Mouse (Mus musculus) layer of hippocampus, adult 2 months (tissue): ENCODE data around the gene Atp5g2. TPM values are rescaled to one million over a fixed set of nuclear protein-coding genes. Genes with fewer than 3 reads are reported as not detected.
A peak's percentile ranks its signal among the peaks of the same experiment; 100 is the strongest.
"Not testable (repeated sequence)": the region's sequence is repeated elsewhere in the genome, so short reads cannot be mapped to it uniquely, and the experiment has no call there.

Experiments used
- DNase-seq, 2 experiments: peaks; one replicate each; pipeline ENCODE4 v3.0.0; 2022; ENCODE audit warnings: low spot score in 2 of 2
- H3K27ac ChIP-seq: fragments of 200-600 bp; 2 replicates; pipeline ENCODE4 v1.8.1; 2022
- H3K4me3 ChIP-seq: fragments of 200-600 bp; 2 replicates; pipeline ENCODE4 v1.8.1; 2022; ENCODE audit warnings: mild to moderate bottlenecking
- CTCF ChIP-seq: fragments of 200-600 bp; conservative IDR thresholded peaks from 2 replicates; pipeline ENCODE4 v1.8.1; 2022; ENCODE audit warnings: antibody characterized with exemption, mild to moderate bottlenecking, moderate library complexity
- total RNA-seq, 2 experiments: library from RNA; stranded (reverse); gene quantifications; 2 replicates each; pipeline ENCODE4 v1.2.3; 2021

Atp5g2 gene
- total RNA-seq, 2 experiments from 2014 or later: 11.0 to 11.5 TPM

DNA sequence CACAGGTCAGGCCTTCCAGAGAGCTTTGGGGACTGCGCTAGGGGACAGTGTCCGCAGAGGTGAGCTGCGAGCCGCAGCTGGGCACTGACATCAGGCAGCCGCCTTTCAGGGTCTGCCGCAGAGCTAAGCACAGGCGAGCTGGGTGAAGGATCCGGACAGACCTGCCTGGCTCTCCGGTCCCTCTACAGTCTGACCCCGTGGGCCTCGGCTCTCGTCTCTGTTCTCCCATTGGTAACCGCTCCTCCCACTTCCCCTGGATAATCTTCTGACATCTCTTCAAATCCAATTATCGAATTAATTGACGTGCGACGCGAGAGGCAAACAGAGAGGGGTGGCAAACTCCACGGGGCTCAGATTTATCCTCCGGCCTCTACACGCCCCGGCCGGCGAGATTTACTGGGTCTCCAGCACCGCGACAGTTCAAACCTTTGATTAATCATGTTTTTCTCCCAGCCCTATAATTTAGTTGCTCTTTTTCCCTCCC is 20.2 kb upstream of the Atp5g2 start:
- TF ChIP-seq CTCF: no peak
- no peak for DNase-seq

DNA sequence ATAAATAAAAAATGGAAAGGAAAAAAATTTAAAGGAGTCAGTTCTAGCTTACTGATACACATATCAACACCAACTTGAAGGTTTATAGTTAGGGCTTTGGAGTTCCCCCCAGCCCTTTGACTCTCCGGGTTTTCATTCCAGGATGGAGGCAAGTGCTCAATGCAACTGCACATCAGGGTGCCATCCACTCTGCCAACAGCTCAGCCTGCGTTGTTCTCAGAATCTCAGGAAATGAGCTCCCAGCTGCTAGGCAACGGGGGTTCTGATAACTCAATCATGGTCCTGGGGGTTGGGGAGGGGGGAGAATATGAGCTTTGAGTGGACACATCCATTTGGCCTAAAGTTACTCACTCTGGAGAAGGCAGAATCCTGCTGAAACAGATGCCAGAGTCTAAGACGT is 13.6 kb upstream of the Atp5g2 start:
- no peak overlapping the region for H3K27ac ChIP-seq
- TF ChIP-seq CTCF: no peak
- no peak for DNase-seq
- H3K4me3 ChIP-seq: no peak overlapping the region

More for the DNA sequence above, 20.2 kb upstream of the Atp5g2 start:
- Histone ChIP-seq H3K27ac (peak overlapping the region; percentile 88), H3K4me3 (peak overlapping the region; percentile 62)

DNA sequence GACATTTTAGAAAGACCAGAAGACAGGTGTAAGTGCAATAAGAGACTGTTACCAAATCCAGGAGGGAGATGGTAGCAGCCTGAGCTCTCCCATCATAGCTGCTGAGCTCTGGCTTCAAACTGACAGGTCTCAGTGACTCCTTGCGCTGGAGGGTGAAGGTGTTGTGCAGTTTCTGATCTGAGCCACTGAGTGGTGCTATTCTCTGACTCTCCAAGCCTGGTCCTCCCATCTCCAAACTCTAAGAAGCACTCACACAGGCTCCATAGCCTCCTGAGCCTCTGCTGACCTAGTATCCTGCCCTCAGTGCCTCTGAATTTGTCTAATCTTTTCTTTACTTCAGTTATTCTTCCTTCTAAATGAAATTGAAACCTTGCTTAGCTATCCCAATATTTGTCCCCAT is 11.5 kb upstream of the Atp5g2 start:
- Histone ChIP-seq H3K27ac (no peak overlapping the region), H3K4me3 (no peak overlapping the region)
- TF ChIP-seq CTCF: peak; percentile 73
- DNase-seq: no peak

DNA sequence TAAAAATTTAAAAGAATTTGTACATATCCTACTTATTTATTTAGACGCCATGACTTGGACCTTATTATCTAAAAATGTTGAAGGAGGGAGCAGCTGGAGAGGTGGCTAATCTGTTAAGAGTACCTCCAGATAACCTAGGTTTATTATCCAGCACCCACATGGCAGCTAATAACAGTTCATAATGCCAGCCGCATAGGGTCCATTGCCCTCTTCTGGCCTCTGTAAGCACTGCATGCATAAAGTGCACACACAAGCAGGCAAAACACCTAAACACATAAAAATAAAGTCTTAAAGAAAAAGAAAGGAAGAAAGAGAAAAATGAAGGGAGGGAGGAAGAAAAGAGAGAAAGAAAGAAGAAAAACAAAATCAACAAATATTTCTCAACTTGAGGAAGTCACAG is 4.2 kb upstream of the Atp5g2 start:
- no peak overlapping the region for H3K4me3 ChIP-seq
- H3K27ac ChIP-seq: no peak overlapping the region
- DNase-seq: no peak
- peak; percentile 52 for TF ChIP-seq CTCF

DNA sequence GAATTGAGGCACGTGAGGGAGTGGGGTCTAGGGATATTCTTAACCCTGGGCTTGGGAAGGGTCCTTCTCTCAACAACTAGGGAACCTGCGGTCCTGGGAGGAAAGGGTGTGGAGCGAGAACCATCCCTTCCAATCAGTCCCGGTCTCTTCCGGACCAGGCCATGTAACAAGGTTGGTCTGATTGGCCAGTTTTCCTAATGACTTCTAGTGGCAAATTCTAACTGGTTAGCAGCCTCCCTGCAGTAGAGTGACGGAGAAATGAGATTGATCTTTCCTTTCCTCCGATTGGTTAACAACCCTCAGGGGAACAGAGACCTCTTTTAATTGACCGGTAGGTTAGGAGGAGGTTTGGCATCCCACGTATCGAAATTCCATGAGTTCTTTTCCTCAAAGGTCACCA is 1.4 kb upstream of the Atp5g2 start:
- H3K4me3 ChIP-seq: peak overlapping the region; percentile 66

DNA sequence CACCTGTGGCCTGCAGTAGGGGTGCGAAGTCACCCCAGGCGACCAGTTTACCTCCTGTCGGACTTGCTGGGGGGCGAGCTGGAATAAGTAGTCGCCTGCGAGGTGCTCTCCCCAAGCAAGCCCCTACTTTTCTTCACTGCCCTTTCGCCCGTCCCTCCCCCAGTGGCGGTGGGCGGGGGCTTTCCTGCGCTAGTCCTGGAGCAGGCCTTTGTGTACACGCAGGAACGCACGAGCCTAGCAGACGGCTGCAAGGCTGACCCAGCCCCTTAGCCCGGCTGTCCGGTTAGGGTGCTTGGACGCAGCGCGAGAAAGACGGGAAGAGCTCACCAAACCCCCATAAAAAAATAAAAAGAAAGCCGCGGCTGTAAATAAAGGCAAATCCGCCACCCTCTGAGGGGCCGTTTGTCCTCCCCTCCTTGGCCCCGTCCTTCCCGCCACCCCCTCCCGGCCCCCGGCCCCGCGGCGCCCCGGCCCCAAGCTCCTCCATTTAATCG is 384 bp downstream of the Atp5g2 start:
- peak; percentile 70 for DNase-seq
- TF ChIP-seq CTCF: no peak
- Histone ChIP-seq H3K27ac (peak overlapping the region; percentile 100), H3K4me3 (peak overlapping the region; percentile 66)

More for the DNA sequence above, 1.4 kb upstream of the Atp5g2 start:
- peak overlapping the region; percentile 100 for H3K27ac ChIP-seq
- DNase-seq: peak; percentile 44 to 81
- TF ChIP-seq CTCF: no peak; the same call in 1 of the 2 replicates

DNA sequence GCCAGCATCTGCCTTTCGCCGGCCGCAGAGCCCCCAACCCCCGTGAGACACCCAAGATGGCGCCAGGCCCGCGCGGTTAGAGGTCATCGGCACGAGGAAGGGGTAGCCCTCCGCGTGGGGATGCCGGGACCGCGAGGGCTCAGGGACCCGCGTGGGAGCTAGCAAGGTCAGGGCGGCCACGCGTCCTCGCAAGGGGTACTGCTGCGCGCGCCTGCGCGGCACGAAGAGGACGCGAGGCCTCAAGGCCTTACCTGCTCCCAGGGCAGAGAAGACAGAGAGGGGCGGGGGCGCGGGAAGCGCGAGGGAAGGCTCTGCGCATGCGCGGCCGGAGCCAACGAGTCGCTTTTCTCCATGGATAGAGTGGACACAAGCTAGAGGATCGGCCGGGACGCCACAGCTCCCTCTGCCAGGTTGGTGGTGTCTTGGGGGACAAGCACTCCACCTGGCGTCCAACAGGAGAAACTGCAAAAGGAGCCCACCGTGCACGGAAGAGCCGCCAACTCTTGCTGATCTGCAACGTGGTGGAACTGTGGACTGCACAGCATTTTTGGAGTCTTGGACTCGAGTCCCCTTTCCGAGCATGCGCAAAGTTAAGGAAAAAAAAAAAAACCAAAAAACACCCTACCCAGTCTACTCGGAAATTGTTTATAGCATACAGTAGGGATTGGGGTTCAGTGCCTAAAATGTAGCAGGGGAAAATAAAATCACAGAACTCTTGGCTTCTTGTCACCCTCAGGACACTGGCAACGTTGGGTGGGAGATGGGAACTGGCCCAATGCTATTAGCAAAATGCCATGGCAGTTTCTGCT is 1.2 kb downstream of the Atp5g2 start:
- DNase-seq: peak; percentile 97 to 98
- peak; percentile 97 for TF ChIP-seq CTCF
- peak overlapping the region; percentile 100 for H3K27ac ChIP-seq

DNA sequence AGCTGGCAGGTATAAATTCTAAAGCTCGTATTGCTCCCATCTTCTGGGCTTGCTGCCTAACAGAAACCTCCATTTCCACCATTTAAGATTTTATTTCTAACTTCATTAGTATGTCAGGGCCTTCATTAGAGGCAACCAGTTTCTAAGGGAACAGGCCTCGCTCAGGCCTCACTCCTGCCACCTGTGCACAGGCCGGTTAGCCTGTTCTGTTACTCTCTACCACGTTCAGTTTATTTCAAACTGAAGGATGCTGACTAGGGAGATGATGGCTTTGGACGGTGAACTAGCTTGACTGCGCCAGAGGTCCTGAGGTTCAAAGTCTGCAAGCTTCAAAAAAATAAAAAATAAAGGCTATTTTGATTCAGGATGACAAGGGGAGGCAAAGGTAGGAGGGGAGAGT is 1.9 kb downstream of the Atp5g2 start:
- peak overlapping the region; percentile 100 for H3K27ac ChIP-seq
- TF ChIP-seq CTCF: no peak
- H3K4me3 ChIP-seq: peak overlapping the region; percentile 94
- no peak for DNase-seq

More for the DNA sequence above, 1.2 kb downstream of the Atp5g2 start:
- peak overlapping the region; percentile 94 for H3K4me3 ChIP-seq

GRCm38 (mm10) chr15:102669571-102669970 is 2.6 kb downstream of the Atp5g2 start:
- Histone ChIP-seq H3K4me3 (peak overlapping the region; percentile 94), H3K27ac (peak overlapping the region; percentile 100; the same call in 1 of the 2 replicates)
- no peak for DNase-seq
- no peak for TF ChIP-seq CTCF

GRCm38 (mm10) chr15:102665494-102665893 is 6.7 kb downstream of the Atp5g2 start:
- Histone ChIP-seq H3K4me3 (no peak overlapping the region), H3K27ac (peak overlapping the region; percentile 54; the same call in 1 of the 2 replicates)
- peak; percentile 81 for TF ChIP-seq CTCF
- peak; percentile 46 to 64 for DNase-seq

DNA sequence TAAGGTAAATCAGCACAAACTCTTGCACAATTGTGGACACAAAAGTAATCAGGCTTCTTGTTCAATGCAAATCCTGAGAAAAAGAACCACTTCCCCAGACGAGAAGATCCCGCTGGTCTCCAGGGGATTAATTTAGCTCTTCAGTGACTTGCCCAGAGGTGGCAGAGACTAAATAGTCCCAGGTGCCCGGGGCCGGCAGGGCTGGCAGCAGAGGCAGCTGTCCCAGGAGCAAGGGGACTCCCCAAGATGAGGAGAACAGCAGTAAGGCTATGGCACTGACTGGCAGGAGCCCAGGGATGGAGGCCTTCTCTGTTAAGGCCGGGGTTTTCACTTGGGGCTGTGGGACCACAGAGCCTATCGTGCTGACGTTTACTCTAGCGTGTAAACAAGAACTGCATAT is 8.3 kb downstream of the Atp5g2 start:
- no peak for TF ChIP-seq CTCF
- Histone ChIP-seq H3K4me3 (no peak overlapping the region), H3K27ac (no peak overlapping the region)
- no peak for DNase-seq

GRCm38 (mm10) chr15:102662601-102663000 is 9.6 kb downstream of the Atp5g2 start:
- not testable (repeated sequence) for H3K27ac ChIP-seq, DNase-seq

GRCm38 (mm10) chr15:102657926-102658381 is 14.2 kb downstream of the Atp5g2 start:
- Histone ChIP-seq H3K27ac (peak overlapping the region; percentile 76), H3K4me3 (no peak overlapping the region)
- TF ChIP-seq CTCF: no peak
- no peak for DNase-seq

More at GRCm38 (mm10) chr15:102662601-102663000, 9.6 kb downstream of the Atp5g2 start:
- not testable (repeated sequence) for H3K4me3 ChIP-seq
